Mouse (Mus musculus): ENCODE results near the gene Susd1.

Gene Susd1

GRCm38 (mm10) chr4:59429128-59429527 is 9.3 kb downstream of the Susd1 start:
- no peak for DNase-seq

GRCm38 (mm10) chr4:59426429-59426828 is 12.0 kb downstream of the Susd1 start:
- DNase-seq, result no peak

DNA sequence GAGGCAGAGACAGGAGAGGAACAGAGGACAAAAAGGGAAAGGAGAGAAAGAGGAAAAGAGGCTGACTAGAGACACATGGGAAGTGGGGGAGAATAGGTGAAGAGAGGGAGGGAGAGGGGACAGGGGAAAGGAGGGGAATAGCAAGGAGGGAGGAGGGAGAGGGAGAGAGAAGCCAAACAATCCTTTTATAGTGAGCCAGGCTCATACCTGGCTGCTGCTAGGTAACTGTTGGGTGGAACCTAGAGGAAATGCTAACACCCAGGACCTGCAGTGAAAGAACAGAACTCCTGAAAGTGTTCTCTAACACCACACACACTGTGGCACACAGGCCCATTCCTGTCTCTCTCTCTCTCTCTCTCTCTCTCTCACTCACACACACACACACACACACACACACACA is 15.6 kb downstream of the Susd1 start:
- no peak for DNase-seq

GRCm38 (mm10) chr4:59422025-59422783 is 16.2 kb downstream of the Susd1 start:
- peak; percentile 38 for DNase-seq

DNA sequence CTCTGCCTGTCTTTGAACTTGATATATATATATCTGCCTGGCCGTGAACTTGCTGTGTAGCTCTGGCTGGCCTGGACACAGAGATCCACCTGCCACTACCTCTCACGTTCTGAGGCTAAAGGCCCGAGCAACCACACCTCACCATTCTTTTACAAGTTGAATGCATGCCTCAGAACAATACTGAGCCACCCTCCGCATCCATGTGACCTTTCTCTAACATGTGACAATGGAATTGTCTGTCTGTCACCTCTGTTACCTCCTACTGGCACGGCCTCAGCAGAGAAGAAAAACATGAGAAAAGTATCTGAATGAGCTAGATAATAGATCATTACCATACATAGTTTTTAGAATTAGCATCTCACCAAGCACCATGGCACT is 17.1 kb downstream of the Susd1 start:
- no peak for DNase-seq

DNA sequence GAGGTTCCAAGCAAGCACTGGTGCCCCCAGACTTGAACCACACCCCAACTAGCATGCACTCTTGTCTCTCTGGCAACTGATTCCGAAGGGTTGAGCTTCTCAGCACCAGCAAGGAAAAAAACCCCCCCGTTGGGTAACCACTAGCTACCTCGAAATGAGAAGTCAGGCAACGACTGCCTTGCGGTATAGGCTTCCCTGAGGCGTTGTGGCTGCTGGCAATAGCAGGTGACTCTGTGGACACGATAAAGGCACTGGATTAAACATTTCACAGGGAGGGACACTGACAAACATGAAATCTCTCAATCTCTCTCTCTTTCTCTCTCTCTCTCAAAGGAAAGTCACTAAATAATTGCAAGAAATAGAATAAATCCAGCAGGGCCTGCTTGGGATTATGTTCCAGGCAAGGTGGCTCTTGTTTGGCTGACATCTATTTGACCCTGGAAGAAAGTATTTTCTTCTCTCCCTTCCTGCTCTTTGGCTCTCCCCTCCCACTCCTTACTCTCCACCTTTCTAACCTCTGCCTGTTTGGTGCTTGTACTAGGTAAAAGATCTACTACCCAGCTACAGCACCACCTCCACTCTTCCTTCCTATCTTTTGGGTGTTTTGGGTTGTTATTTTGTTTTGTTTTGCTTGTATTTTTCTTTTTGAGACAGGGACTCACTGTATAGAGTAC is 17.6 kb downstream of the Susd1 start:
- DNase-seq, result no peak

DNA sequence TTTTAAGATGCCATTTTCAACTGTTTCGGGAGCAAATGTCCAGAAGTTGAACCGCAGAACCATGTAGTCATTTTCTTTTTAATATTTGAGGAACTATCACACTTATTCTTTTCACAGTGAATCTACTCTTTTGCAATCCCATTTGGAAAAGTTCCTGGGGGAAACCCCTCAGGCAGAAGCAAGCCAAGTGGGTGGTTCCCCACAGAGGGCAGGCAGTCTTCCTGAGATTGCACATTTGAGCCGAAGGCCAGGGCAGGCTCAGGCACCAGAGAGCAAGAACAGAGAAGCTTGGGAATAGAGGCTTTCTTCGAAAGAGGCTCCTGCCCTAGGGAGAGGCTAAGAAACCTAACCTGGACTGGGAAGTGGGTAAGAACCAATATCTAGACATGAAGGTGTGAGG is 19.2 kb downstream of the Susd1 start:
- DNase-seq, result no peak

DNA sequence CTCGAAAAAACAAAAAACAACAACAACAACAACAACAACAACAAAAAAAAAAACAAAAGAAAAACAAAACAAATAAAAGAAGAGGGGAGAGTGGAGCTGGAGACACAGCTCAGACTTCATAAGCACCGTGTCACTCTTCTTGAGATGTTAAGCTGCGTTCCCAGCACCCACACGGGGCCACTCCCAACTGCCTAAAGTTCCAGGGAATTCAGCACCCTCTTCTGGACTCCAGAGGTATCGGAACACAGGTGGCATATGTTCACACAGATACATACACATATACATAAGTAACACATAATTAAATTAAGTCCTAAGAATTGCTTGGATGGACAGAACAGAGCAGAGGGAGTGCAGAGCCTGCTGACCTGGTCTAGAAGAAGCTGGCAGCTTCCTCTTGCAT is 25.0 kb downstream of the Susd1 start:
- no peak for DNase-seq

DNA sequence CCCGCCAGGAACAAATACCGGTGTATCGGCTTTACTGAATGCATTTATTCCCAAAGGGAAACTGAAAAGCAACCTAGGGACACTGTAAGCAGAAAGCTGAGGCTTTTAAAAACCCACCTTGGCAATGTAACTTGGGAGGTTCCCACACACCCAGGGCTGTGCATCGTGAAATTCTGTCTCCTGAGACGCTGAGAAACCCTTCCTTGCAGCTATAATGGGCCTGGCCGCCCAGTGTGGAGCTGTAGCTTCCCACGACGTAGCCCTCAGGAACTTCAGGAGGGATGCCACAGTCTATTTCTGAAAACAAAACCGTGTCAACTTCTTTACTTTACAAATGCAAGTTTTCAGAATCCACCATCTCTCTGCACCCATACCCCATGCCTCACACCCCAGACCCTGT is 27.3 kb downstream of the Susd1 start:
- no peak for DNase-seq

DNA sequence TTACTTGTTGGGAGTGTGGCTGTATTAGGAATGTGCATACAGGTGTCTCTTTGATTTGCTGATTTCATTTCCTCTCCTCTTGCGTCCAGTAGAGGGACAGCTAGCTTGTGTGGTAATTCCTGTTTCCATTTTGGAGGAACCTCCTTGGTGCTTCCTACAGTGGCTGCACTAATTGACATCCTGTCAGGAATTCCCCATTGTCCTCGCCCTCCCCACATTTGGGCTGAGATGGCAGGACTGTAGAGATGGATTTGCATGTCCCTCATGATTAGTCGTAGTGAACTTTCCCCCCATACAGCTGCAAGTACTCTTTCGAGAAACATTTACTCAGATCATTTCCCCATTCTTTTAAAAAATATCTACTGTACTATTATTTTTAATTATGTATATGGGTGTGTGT is 30.7 kb downstream of the Susd1 start:
- no peak for DNase-seq

DNA sequence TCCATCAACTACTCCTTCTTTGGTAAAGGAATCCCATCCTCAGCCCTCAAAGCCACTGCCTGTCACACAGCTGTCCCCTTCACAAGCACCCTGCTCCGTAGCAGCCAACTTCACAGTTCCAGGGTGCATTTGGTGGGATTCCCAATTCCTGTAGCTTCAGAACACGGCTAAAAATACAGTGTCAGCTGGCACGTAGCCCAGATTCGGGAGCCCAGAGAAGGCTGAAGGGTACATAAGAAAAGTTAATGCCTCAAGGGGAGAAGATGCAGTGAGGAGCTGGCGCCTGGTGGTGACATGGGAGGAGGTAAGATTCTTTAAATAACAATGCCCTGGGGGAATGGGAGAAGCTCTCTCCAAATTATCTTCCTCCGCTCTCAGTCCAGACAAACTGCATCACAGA is 34.1 kb downstream of the Susd1 start:
- DNase-seq, result peak; percentile 27

DNA sequence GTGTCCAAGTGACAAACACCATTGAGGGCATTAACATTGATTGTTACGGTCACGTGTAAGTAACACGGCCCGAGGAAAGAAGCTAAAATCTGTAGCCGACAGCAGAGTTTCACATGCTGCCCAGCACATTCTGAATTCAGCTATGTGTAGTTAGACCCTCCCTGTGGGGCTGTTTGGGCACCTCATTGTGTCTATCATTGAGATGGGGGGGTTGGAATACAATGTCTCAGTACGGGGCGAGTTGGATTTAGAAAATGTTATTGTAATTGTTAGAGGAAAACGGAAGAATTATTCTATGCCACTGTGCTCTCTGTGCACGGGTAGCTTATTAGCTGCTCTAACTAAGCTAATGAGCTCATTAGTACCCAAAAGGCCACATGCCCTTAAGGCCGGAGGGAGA is 37.5 kb downstream of the Susd1 start:
- no peak for DNase-seq

GRCm38 (mm10) chr4:59399343-59399742 is 39.1 kb downstream of the Susd1 start:
- DNase-seq, result no peak

- DNase-seq, result no peak
Measured at GRCm38 (mm10) chr4:59395528-59395927, 42.9 kb downstream of the Susd1 start.

DNA sequence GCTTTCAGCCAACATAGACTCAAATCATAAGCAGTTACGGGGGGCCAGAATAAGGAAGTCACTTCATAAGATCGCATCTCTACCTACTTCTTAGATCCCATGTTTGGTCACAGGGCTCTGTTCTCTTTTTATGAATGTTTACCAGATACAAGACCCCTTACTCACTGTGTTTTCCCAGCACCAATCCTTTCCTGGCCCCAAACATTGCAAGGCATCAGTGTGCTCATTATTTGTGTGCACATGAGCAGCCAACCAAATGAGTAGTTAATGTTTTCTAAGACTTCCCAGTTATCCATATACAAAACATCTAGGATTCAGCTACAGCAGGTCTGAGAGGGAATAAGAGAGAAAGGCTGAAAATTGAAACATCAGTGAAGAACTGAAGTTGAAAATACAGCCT is 44.3 kb downstream of the Susd1 start:
- DNase-seq, result no peak

DNA sequence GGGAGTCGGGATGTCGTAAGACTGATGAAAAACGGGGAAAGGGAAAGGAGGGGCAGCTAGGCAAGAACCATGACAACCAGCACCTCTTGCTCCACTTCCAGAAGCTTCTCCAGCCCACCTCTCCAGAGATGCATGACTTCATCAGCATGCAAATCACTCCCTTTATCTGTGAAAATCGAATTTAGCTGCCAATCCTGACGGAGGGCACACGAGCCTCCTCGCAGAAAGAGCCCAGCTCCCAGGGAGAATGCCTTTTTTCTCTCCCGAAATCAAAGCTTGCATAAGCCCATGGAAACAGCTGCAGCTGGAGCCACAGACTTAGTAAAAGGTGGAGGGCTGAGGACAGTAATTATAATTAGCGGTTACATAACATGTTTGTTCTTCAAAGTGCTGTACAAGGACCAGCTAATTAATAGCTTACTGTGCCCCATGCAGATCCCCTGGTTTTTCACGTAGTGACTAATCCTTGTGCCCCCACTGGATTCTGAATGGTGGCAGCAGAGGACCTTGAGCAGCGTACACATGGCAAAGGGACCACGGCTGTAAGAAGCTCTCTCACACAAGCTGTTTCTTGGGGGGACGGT is 49.9 kb downstream of the Susd1 start:
- DNase-seq, result peak; percentile 42

GRCm38 (mm10) chr4:59387387-59388210 is 50.8 kb downstream of the Susd1 start:
- DNase-seq, result no peak

- no peak for DNase-seq
Measured at GRCm38 (mm10) chr4:59385254-59385895, 53.1 kb downstream of the Susd1 start.

DNA sequence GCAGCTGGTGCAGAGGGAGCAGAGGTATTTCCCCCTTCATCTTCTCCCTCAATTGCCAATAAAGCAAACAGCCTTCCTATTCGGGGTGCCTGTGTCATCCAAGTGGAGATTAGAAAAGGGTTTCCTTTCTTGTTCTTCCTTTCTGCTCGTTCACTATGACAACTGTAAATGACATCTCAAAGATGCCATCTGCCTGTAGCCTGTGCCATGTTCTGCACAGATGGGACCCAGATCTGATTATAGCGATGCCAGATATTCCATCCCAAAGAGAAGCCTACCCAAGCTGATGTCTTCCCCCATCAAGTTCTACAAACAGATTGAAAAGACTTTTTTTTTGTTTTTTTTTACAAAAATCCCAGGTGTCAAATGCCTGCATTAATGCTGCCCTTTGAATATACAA is 54.6 kb downstream of the Susd1 start:
- DNase-seq, result peak; percentile 90

- no peak for DNase-seq
Measured at GRCm38 (mm10) chr4:59382131-59382530, 56.3 kb downstream of the Susd1 start.

DNA sequence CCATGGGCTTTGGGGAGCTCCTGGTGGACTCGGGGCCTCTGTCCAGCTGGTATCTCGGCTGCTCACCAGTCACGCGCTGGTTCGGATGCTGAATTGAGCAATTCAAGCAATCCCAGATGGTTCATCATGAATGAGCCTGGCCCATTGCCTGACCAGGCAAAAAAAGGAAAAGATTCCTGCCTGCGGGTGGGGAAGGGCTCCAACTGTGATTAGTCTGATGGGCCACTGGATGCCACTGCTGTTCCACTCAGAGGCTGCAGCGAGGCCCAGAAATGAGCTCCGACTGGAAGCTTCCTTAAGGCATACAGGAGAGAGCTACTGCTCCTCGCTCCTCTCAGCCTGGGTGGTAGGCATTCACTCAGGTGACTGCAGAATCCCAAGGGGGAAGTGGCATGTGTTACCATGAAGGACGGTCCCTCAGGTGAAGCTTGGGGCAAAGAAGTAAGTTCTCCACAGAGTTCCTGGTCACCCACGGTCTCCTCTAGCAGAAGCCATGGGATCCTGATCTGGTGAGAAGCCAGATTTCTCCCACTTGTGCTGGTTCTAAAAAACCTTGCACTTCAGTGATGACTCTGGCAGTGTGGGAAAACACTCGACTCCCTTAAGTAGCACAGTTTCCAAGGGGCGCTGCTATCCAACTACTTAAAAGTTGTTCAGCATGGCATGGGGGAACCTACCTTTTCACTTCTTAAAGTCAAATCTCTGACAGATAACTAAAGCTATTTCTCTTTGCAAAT is 57.3 kb downstream of the Susd1 start:
- peak; percentile 92 for DNase-seq

GRCm38 (mm10) chr4:59380478-59380877 is 58.0 kb downstream of the Susd1 start:
- DNase-seq, result no peak
